Mouse (Mus musculus): Measurements from ENCODE around the gene Srcap. TPM values are rescaled to one million over a fixed set of nuclear protein-coding genes. Genes with fewer than 3 reads are reported as not detected.

Gene Srcap
- polyA plus RNA-seq, 1 experiment from 2014 or later = 41.9 TPM

DNA sequence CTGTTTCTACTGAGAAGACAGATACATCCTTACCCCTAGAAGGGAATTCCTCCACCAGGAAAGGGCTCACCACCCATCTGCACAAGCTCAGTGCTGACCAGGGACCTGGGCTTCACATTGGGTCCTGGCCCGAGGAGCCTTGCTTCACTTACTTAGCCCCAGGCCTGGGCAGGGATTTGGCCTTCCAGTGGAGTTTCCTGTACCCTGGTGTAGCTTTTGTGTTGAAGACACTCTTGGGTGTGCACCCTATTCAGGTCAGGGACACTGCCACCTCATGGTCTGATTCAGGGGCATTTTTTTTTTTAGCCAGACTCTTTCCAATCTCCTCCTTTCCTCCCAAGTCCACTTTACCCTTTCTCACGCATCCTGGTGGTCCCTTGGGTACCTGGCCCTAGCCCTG, 91.1 kb downstream of the Srcap start:
- Histone ChIP-seq H3K4me3 (ENCODE audit: low read depth, low read length) (no peak overlapping the region), H3K4me2 (ENCODE audit: low read depth, low read length) (no peak overlapping the region), H3K4me1 (ENCODE audit: control insufficient read depth, insufficient read depth, low read length) (no peaks in the 10 kb centered on the region), H3K9ac (replicated peaks; ENCODE audit: low read length) (no peak overlapping the region), H3K9me3 (replicated peaks; ENCODE audit: control insufficient read depth, low read length) (no peaks in the 10 kb centered on the region), H3K27ac (replicated peaks; ENCODE audit: low read depth, low read length) (no peak overlapping the region), H3K27me3 (ENCODE audit: control insufficient read depth, insufficient read depth, low read length) (no peaks in the 10 kb centered on the region), H3K36me3 (replicated peaks; ENCODE audit: control insufficient read depth, insufficient read depth, low read depth, low read length) (peaks cover 12% of the 10 kb centered on the region)
- WGBS = 87% methylated on average over 2 of the region's 2 CpGs
- ATAC-seq (replicated peaks; ENCODE audit: insufficient number of reproducible peaks, low FRiP score, low TSS enrichment, low read depth) (no peak), DNase-seq (ENCODE audit: low spot score) (no peak)

DNA sequence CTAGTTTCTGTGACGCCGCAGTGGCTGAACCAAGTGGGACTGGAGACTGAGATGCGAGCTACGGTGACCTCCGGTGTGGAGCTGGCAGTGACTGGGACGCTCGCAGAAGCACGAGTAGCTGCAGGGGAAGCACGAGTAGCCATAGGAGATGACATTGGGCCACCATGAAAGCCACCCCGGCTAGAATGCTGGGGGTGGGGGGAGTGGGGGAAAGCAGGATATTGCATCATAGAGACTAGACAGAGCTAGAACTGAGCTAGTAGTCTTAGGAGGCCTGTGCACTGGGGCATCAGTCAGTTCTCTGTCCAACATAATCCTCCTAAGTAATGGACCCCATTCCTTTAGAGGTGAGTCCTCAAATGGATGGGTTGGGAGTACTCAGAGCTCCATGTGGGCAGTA, 92.5 kb downstream of the Srcap start:
- DNase-seq (ENCODE audit: low spot score) = no peak
- Histone ChIP-seq H3K9me3 (replicated peaks; ENCODE audit: control insufficient read depth, low read length) (no peaks in the 10 kb centered on the region), H3K9ac (replicated peaks; ENCODE audit: low read length) (no peak overlapping the region), H3K4me3 (ENCODE audit: low read depth, low read length) (no peak overlapping the region), H3K4me2 (ENCODE audit: low read depth, low read length) (no peak overlapping the region), H3K27me3 (ENCODE audit: control insufficient read depth, insufficient read depth, low read length) (no peaks in the 10 kb centered on the region), H3K4me1 (ENCODE audit: control insufficient read depth, insufficient read depth, low read length) (no peaks in the 10 kb centered on the region), H3K36me3 (replicated peaks; ENCODE audit: control insufficient read depth, insufficient read depth, low read depth, low read length) (peaks cover 12% of the 10 kb centered on the region), H3K27ac (replicated peaks; ENCODE audit: low read depth, low read length) (no peak overlapping the region)
- no peak for ATAC-seq (replicated peaks; ENCODE audit: insufficient number of reproducible peaks, low FRiP score, low TSS enrichment, low read depth)
- 95% methylated on average over 10 of the region's 10 CpGs for WGBS

DNA sequence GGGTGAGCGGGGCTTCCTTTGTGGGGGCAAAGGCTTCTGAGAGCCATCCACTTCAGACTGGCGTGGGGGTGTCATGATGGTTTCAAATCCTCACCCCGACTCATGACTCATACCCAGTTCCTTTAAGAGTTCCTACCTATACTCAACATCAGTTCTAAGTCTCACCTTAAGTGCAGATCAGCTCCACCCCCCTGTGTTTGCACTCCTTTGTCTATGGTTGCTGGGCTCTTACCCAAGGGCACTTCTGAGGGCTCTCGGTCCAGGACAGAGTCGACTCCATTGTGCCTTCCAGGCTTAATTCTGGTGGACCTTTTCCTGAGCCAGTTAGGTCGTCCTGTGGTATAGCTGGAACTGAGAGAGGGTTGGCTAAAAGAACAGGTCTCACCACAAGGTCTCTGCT, 95.4 kb downstream of the Srcap start:
- WGBS = 82% methylated on average over 6 of the region's 6 CpGs
- H3K9ac ChIP-seq (replicated peaks; ENCODE audit: low read length) = no peak overlapping the region
- ATAC-seq (replicated peaks; ENCODE audit: insufficient number of reproducible peaks, low FRiP score, low TSS enrichment, low read depth) = no peak

More for the DNA sequence above, 95.4 kb downstream of the Srcap start:
- no peak for DNase-seq (ENCODE audit: low spot score)
- H3K4me3 ChIP-seq (ENCODE audit: low read depth, low read length) = no peak overlapping the region
- no peaks in the 10 kb centered on the region for H3K4me1 ChIP-seq (ENCODE audit: control insufficient read depth, insufficient read depth, low read length)
- H3K27me3 ChIP-seq (ENCODE audit: control insufficient read depth, insufficient read depth, low read length) = no peaks in the 10 kb centered on the region
- no peak overlapping the region for H3K27ac ChIP-seq (replicated peaks; ENCODE audit: low read depth, low read length)
- no peak overlapping the region for H3K4me2 ChIP-seq (ENCODE audit: low read depth, low read length)
- H3K9me3 ChIP-seq (replicated peaks; ENCODE audit: control insufficient read depth, low read length) = no peaks in the 10 kb centered on the region
- peaks cover 27% of the 10 kb centered on the region for H3K36me3 ChIP-seq (replicated peaks; ENCODE audit: control insufficient read depth, insufficient read depth, low read depth, low read length)

Small RNAs within 50 kb of the gene (microRNA-seq; reads per million reads assigned to microRNA genes)
- not detected for gene Gm47278 (ENCODE audit: borderline number of aligned reads)
- gene Mir7060 (ENCODE audit: borderline number of aligned reads) = not detected

Other genes with a start within 250 kb of the Srcap start
- gene Sephs2, start 237.9 kb upstream of the Srcap start, polyA plus RNA-seq (2014; fragmentation: Nextera tagmentation; extraction: Ambion mirVana) = 92.4 and 102 TPM in 2 replicates
- gene Itgal, start 215.7 kb upstream of the Srcap start, polyA plus RNA-seq (2014; fragmentation: Nextera tagmentation; extraction: Ambion mirVana) = 0.59 and 1.2 TPM in 2 replicates
- gene Zfp768, start 166.4 kb upstream of the Srcap start, polyA plus RNA-seq (2014; fragmentation: Nextera tagmentation; extraction: Ambion mirVana) = 6.1 and 6.4 TPM in 2 replicates
- 5.6 and 7.8 TPM in 2 replicates for gene Zfp747, start 135.9 kb upstream of the Srcap start, polyA plus RNA-seq (2014; fragmentation: Nextera tagmentation; extraction: Ambion mirVana)
- 6.7 and 7.1 TPM in 2 replicates for gene 9130019O22Rik, start 124.8 kb upstream of the Srcap start, polyA plus RNA-seq (2014; fragmentation: Nextera tagmentation; extraction: Ambion mirVana)
- 6.1 TPM in 2 replicates for gene E430018J23Rik, start 118.4 kb upstream of the Srcap start, polyA plus RNA-seq (2014; fragmentation: Nextera tagmentation; extraction: Ambion mirVana)
- gene Zfp764, start 105.2 kb upstream of the Srcap start, polyA plus RNA-seq (2014; fragmentation: Nextera tagmentation; extraction: Ambion mirVana) = 7.9 and 8.2 TPM in 2 replicates
- gene Zfp688, start 89.9 kb upstream of the Srcap start, polyA plus RNA-seq (2014; fragmentation: Nextera tagmentation; extraction: Ambion mirVana) = 27.3 and 29.8 TPM in 2 replicates
- 11.7 and 12.4 TPM in 2 replicates for gene Zfp689, start 62.8 kb upstream of the Srcap start, polyA plus RNA-seq (2014; fragmentation: Nextera tagmentation; extraction: Ambion mirVana)
- 54.8 and 58.5 TPM in 2 replicates for gene Prr14, start 52.4 kb upstream of the Srcap start, polyA plus RNA-seq (2014; fragmentation: Nextera tagmentation; extraction: Ambion mirVana)
- gene Fbrs, start 32.8 kb upstream of the Srcap start, polyA plus RNA-seq (2014; fragmentation: Nextera tagmentation; extraction: Ambion mirVana) = 8.9 and 10.2 TPM in 2 replicates
- 16.1 and 16.3 TPM in 2 replicates for gene Gm42715, start 7.6 kb downstream of the Srcap start, polyA plus RNA-seq (2014; fragmentation: Nextera tagmentation; extraction: Ambion mirVana)
- gene Tmem265, start 49.4 kb downstream of the Srcap start, polyA plus RNA-seq (2014; fragmentation: Nextera tagmentation; extraction: Ambion mirVana) = 4.8 and 5.7 TPM in 2 replicates
- 42.9 and 45.8 TPM in 2 replicates for gene Phkg2, start 61.4 kb downstream of the Srcap start, polyA plus RNA-seq (2014; fragmentation: Nextera tagmentation; extraction: Ambion mirVana)
- 13.6 and 14.1 TPM in 2 replicates for gene Ccdc189, start 76.6 kb downstream of the Srcap start, polyA plus RNA-seq (2014; fragmentation: Nextera tagmentation; extraction: Ambion mirVana)
- gene Rnf40, start 76.8 kb downstream of the Srcap start, polyA plus RNA-seq (2014; fragmentation: Nextera tagmentation; extraction: Ambion mirVana) = 31.7 and 31.8 TPM in 2 replicates
- gene Zfp629, start 103.8 kb downstream of the Srcap start, polyA plus RNA-seq (2014; fragmentation: Nextera tagmentation; extraction: Ambion mirVana) = 27.3 and 27.5 TPM in 2 replicates
- gene Bcl7c, start 196.9 kb downstream of the Srcap start, polyA plus RNA-seq (2014; fragmentation: Nextera tagmentation; extraction: Ambion mirVana) = 84.9 and 86.6 TPM in 2 replicates
- 17.5 and 19.0 TPM in 2 replicates for gene Ctf1, start 200.8 kb downstream of the Srcap start, polyA plus RNA-seq (2014; fragmentation: Nextera tagmentation; extraction: Ambion mirVana)
- gene Ctf2, start 220.2 kb downstream of the Srcap start, polyA plus RNA-seq (2014; fragmentation: Nextera tagmentation; extraction: Ambion mirVana) = 0.15 and 0.59 TPM in 2 replicates
- gene Fbxl19, start 232.6 kb downstream of the Srcap start, polyA plus RNA-seq (2014; fragmentation: Nextera tagmentation; extraction: Ambion mirVana) = 9.4 and 9.5 TPM in 2 replicates

Data from embryonic facial prominence, embryonic 11.5 days (tissue).